Mouse (Mus musculus): Measurements from ENCODE around the gene Iqgap2. TPM values are rescaled to one million over a fixed set of nuclear protein-coding genes. Genes with fewer than 3 reads are reported as not detected.

Gene Iqgap2
- total RNA-seq, 2 experiments from 2014 or later = 97.5 to 128 TPM

GRCm38 (mm10) chr13:95632144-95632543 lies 259.6 kb downstream of the Iqgap2 start:
- no peak for ATAC-seq (replicated peaks; ENCODE audit: poor library complexity)

DNA sequence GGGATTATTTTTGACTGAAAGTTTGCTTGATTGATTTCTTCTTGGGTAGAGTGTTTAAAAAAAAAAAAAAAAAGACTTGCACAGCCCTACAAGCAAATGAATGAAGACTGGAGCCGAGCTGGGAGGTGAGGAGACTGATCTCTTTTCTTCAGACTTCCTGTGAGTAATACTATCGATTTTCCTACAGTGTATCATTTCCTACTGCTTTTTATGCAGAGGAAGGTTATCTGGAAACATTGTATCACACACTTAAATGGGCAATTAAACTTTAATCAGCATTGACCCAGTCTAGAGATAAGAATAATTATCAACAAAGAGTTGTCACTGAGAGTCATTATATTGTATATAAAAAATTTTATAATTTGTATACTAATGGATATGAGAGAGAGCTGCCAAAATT lies 261.0 kb downstream of the Iqgap2 start:
- ATAC-seq (replicated peaks; ENCODE audit: poor library complexity) = no peak

- ATAC-seq (replicated peaks; ENCODE audit: poor library complexity) = no peak
Measured at GRCm38 (mm10) chr13:95629751-95630150, 262.0 kb downstream of the Iqgap2 start.

DNA sequence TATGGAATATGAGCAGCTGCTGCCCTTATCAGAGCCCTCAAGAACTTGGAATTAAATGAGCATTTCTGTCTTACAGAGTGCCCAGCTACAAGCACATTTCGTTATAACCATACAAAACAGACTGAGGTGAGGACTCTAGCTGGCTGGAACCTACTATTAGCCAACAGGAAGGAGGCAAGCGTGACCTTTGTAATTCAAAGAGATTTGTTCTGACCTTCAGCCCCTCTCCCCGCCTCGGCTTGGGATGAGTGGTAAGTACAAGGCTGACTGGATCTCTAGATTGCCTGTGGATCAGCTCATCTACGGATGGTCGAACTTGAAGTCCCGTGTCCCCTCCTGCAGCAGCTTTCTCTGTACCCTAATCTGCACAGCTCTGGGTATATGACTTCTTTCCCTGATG lies 265.0 kb downstream of the Iqgap2 start:
- no peak for ATAC-seq (replicated peaks; ENCODE audit: poor library complexity)

DNA sequence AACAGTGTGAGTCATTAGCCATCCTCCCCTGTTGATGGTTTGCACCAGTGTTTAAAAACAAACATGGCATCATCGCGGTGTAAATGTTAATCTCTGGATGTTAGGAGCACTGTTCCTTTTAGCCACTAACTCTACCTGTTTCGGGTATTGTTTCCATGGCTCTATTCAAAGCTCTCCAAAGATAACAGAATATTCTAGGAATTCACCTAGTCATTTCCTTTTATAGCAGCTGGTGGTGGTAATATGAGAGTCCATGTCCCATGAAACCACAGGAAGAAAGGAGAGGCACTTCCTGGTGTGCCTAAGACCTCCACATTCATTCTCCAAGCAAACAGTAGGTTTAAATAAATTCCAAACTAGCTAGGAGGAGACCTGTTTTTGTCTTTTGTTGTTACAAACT lies 268.7 kb downstream of the Iqgap2 start:
- no peak for ATAC-seq (replicated peaks; ENCODE audit: poor library complexity)

DNA sequence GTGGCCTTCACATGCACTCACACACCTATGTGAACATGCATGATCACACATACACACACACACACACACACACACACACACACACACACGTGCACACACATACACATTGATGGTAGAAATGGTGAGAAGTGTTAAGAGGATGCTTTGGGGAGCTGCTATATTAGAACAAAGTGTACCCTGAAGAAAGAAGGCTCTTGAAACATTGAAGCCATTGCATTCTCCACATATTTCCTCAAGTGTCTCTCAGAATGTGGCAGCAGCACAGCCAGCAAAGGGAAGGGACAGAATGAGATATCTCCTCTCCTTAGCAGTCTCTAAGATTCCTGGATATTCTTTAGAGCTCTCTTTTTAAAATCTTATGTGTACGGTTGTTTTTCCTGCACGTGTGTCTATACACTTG lies 270.2 kb downstream of the Iqgap2 start:
- no peak for ATAC-seq (replicated peaks; ENCODE audit: poor library complexity)

- ATAC-seq (replicated peaks; ENCODE audit: poor library complexity) = no peak
Measured at GRCm38 (mm10) chr13:95618859-95619258, 272.9 kb downstream of the Iqgap2 start.

DNA sequence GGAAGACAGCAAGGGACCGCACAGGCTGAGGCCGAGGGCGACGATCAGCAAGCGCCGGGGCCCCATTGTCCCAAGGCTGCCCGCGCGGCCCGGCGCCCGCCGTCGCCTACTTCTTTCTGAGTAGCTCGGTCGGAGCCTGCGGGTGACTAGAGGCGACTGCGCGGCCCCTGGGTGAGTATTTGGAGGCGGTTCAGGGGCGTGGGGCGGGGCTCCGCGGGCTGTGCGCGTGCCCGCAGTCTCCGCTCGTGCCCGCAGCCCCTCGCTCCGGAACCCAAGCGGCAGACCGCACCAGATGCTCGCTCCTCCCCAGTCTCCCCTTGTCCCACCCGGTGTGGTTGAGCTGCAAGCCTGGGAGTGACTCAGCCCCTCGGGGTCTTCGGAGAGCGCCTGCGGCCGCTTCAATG lies 273.4 kb downstream of the Iqgap2 start, which contains the start of gene F2r:
Gene F2r (minus strand): TSS at position 179 of the 404 bp plus-strand sequence.
- peak; percentile 88 for ATAC-seq (replicated peaks; ENCODE audit: poor library complexity)

- no peak for ATAC-seq (replicated peaks; ENCODE audit: poor library complexity)
Measured at GRCm38 (mm10) chr13:95617671-95618171, 274.0 kb downstream of the Iqgap2 start.

DNA sequence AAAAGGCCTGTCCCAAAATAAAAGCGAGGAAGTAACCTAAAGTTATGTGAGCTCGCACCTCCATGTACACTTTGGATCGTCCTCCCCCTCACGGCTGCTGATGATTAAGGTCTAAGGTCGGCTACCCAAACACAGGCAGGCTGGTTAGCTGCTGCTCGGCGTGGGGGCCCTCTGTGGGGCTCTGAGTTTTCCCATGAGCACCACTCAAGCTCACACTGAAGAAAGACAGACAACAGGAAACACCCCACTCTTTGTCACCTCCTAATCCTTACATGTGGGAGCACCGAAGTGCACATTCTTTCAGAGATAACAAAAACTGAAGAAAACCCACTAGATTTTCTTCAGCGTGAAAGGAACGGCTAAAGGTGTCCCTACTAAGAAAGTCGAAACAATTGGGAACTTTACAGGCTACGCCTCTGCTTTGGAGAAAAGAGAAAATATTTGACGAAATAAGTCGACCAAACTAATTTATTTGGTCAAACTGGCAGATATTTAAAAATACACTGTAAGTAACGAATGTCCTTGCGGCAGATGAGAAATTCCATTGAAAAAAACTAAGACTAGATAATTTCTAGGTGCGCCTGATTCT lies 274.5 kb downstream of the Iqgap2 start:
- ATAC-seq (replicated peaks; ENCODE audit: poor library complexity) = no peak

- ATAC-seq (replicated peaks; ENCODE audit: poor library complexity) = peak; percentile 42
Measured at GRCm38 (mm10) chr13:95616512-95616911, 275.2 kb downstream of the Iqgap2 start.

DNA sequence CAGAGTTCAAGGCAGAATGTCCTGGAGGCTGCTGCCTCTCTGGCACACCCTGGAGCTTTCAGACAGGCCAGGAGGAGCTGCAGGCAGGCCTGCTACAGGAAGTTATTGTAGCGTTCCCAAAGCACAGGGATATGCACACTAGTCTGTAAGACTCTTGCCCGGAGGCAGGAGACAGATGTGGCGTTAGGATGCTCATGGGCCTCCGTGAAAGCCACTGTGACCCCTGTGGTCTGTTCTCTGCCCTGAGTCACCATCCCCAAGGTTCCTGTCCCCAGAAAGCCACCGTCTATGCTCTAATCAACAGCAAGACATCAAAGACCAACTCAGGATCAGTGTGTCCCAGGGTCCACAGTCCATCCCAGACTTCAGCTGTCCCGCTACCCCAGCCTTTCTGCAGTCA lies 277.0 kb downstream of the Iqgap2 start:
- ATAC-seq (replicated peaks; ENCODE audit: poor library complexity) = no peak

DNA sequence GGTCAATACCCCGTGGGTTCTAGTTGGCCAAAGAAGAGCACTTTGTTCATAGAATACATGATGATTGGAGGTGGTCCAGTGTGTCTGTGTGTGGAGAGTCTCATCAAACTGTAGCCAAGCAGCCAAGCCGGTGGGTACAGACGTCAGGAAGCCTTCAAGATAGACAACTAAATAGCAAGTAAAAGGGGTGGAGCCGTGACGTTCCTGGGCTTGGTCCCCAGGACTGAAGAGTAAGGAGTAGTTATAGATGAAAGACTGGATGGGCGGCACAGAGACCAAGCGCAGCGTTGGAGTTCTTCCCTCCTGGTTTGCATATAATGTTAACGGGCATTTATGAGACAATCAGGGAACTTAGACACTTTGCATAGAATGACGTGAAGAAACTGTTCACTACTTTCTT lies 279.5 kb downstream of the Iqgap2 start:
- no peak for ATAC-seq (replicated peaks; ENCODE audit: poor library complexity)

DNA sequence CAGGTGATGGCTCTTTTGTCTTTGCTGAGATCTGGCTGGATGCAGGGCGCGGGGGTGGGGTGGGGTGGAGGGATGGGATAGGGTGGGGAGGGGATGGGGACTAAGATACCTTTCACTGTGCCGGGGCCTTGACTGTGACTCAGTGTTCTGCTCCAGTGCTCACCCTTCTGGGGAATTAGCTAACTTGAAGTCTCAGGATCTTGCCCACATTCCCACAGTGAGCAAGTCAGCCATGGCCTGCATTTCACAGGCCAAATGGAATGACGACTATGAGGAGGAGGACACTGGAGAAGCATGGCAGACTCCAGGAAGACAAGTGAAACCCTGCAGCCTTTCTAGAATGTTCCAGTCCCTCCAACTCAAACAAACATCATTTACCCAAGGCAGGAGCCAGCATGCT lies 280.0 kb downstream of the Iqgap2 start:
- ATAC-seq (replicated peaks; ENCODE audit: poor library complexity) = no peak

DNA sequence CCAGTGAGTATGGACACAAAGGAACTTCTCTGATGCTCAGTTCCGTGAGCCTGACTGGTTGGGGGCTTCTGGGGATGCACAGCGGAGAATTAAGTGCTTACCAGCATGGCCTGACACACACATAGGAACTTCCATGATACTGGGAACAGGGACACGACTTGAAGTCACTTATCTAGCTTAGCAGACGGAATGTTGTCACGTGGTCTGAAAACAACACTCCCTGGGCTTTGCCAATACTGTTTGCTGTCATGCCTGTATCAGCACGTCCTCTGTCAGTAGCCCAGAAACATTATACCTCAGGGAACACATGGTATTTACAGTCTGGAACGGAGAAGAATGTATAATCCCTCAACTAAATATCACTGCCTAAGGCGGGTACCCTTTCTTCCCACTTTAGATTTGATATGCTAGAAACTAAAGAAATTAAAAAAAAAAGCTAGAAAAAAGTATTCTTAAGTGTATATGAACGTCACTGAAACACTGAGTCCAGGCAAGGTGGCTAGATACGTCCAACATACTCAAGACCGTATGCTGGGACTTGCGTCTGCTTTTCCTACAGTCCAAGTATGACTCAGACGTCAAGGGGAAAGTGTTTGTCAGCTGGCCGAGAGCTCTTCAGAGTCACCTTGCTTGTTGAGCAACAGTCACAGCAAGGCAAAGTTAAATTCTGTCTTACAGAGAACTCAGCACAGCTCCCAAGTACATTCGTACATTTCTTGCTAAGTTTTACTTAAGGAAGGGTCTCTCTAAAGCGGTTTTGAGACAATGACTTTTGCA lies 280.7 kb downstream of the Iqgap2 start:
- ATAC-seq (replicated peaks; ENCODE audit: poor library complexity) = 0 out of 2 replicates have a peak, but pooled peaks have one; percentile 37

GRCm38 (mm10) chr13:95609088-95609420 lies 282.7 kb downstream of the Iqgap2 start:
- no peak for ATAC-seq (replicated peaks; ENCODE audit: poor library complexity)

DNA sequence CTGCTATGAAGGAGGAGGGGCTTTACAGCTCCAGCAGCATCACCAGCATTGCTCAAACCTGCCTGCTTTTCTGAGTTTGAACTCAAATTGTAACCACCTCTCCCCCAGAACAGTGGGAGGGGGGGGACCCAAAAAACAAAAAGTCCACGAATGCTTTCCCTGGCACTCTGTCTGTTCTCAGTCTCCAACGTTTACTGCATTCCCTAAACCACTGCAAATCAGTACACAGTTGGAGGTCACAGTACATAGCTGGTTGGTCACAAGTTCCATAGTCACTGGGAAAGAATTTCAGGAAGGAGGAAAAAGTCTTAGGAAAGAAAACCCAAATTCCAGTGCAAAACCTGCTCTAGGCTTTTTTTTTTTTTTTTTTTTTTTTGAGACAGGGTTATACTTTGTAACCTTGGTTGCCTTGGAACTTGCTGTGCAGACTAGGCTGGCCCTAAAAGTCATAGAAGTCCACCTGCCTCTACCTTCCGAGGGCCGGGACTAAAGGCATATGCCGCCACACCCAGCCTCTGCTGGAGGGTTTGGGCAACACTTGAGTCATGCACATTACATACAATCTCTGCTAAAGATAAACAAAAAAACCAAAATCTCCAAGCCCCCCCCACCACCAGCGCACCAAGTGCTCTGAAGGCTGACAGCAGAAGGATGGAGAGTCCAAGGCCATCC lies 283.2 kb downstream of the Iqgap2 start:
- no peak for ATAC-seq (replicated peaks; ENCODE audit: poor library complexity)

DNA sequence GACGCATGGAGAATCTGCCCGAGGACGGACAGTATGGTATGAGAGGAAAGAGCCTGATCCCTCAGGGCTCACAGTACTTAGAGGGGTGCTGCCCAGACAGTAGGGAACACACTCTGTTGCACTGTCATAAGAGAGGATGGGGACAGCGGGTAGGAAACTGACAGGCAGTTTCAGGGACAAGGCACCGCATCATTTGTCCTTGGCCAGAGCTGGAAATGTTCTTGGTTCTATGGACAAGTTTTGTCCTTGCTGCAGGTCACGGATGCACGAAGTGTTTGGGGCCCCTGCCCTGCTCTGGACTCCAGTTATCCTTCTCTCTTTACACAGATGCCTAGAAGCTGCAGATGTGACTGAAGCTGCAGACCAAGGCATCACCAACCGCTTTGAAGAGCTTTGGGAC lies 284.7 kb downstream of the Iqgap2 start:
- ATAC-seq (replicated peaks; ENCODE audit: poor library complexity) = no peak

DNA sequence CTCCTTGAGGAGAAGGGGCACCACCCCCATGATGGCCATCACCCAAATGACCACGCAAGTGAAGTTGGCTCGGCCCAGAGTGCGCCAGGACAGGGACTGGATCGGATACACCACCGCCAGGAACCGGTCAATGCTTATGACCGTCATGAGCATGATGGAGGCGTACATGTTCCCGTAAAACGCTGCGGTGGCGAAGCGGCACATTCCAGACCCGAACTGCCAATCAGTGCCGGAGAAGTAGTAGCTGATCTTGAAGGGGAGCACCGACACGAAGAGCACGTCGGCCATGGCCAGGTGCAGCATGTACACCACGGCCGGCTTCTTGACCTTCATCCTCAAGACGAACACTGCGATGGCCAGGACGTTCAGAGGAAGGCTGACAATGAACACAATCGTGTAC lies 287.4 kb downstream of the Iqgap2 start:
- ATAC-seq (replicated peaks; ENCODE audit: poor library complexity) = no peak

- ATAC-seq (replicated peaks; ENCODE audit: poor library complexity) = no peak
Measured at GRCm38 (mm10) chr13:95599833-95600359, 291.8 kb downstream of the Iqgap2 start.

- no peak for ATAC-seq (replicated peaks; ENCODE audit: poor library complexity)
Measured at GRCm38 (mm10) chr13:95598232-95598920, 293.3 kb downstream of the Iqgap2 start.
